Comparison of ENCODE assay signal across 10 mouse cellular contexts in genomic region chr1:132851771-132852170, GRCm38 (mm10). TPM values are rescaled to one million over a fixed set of nuclear protein-coding genes. Genes with fewer than 3 reads are reported as not detected.
DNase-seq lines count a peak whose midpoint lies in the region; ATAC-seq and TF ChIP-seq lines count a peak whose summit lies in the region.
"Had no signal": no experiment of that assay in that cellular context is flagged by ENCODE, and none has a peak within 500 bp of the region (broad histone marks: within the 10 kb centered on the region; RNA-seq: fewer than 3 reads in every experiment).

No protein-coding gene starts in this region.

- H3K4me1 ChIP-seq in forebrain, embryonic 14.5 days (ENCODE audit: control insufficient read depth, insufficient read depth, low read length) = no peaks in the 10 kb centered on the region; the same call in 1 of the 2 replicates
- H3K4me1 ChIP-seq in forebrain, embryonic 10.5 days = peaks cover 11% of the 10 kb centered on the region; the same call in 1 of the 2 replicates
- peaks cover 27 to 39% of the 10 kb centered on the region in 2 experiments for H3K4me1 ChIP-seq in heart, embryonic 14.5 days (ENCODE audit: control insufficient read depth in 2 of 2, insufficient read depth in 2 of 2, low read length in 2 of 2)
- H3K4me1 ChIP-seq in liver, embryonic 12.5 days = no peaks in the 10 kb centered on the region
- H3K4me1 ChIP-seq: liver, embryonic 13.5 days had no signal

- no peak overlapping the region for H3K27ac ChIP-seq in forebrain, embryonic 14.5 days (ENCODE audit: low read depth, low read length)
- no peak overlapping the region for H3K27ac ChIP-seq in forebrain, embryonic 10.5 days
- H3K27ac ChIP-seq in heart, embryonic 14.5 days (replicated peaks in 1 of 2; ENCODE audit: control insufficient read depth in 1 of 2, insufficient read depth in 1 of 2, low read depth in 2 of 2, low read length in 2 of 2) = peak overlapping the region; percentile 86 to 89
- no peak overlapping the region for H3K27ac ChIP-seq in liver, embryonic 12.5 days
- H3K27ac ChIP-seq: hindbrain, embryonic 15.5 days; liver, embryonic 13.5 days had no signal

- H3K27me3 ChIP-seq in forebrain, embryonic 14.5 days (replicated peaks; ENCODE audit: control insufficient read depth, insufficient read depth, low read length) = no peaks in the 10 kb centered on the region
- peaks cover 5% of the 10 kb centered on the region; the same call in 1 of the 2 replicates for H3K27me3 ChIP-seq in forebrain, embryonic 10.5 days (ENCODE audit: poor library complexity, severe bottlenecking)
- H3K27me3 ChIP-seq in heart, embryonic 14.5 days (ENCODE audit: control insufficient read depth, insufficient read depth, low read length) = no peaks in the 10 kb centered on the region
- H3K27me3 ChIP-seq in myocyte (ENCODE audit: control insufficient read depth, insufficient read depth, insufficient read length) = peaks cover 7% of the 10 kb centered on the region
- peaks cover 5% of the 10 kb centered on the region; the same call in 1 of the 2 replicates for H3K27me3 ChIP-seq in liver, embryonic 12.5 days (replicated peaks)
- H3K27me3 ChIP-seq: hindbrain, embryonic 15.5 days; liver, embryonic 13.5 days had no signal

- no peak for TF ChIP-seq POLR2A in myocyte (IDR thresholded peaks at IDR 0.05; ENCODE audit: insufficient read length, low read depth)

- H3K9ac ChIP-seq in forebrain, embryonic 14.5 days (ENCODE audit: low read length) = no peak overlapping the region
- H3K9ac ChIP-seq in heart, embryonic 14.5 days (ENCODE audit: low read length) = 0 out of 2 replicates have a peak overlapping the region, but pooled peaks have one; percentile 31
- no peak overlapping the region for H3K9ac ChIP-seq in liver, embryonic 12.5 days
- H3K9ac ChIP-seq: hindbrain, embryonic 15.5 days; liver, embryonic 13.5 days had no signal

- 43% methylated on average over 4 of the region's 4 CpGs for WGBS in forebrain, embryonic 14.5 days
- 65% methylated on average over 4 of the region's 4 CpGs for WGBS in forebrain, embryonic 10.5 days
- WGBS in heart, embryonic 14.5 days = 28% methylated on average over 4 of the region's 4 CpGs
- 48% methylated on average over 4 of the region's 4 CpGs for WGBS in liver, embryonic 12.5 days (ENCODE audit: insufficient replicate concordance)

- peak; percentile 45 for DNase-seq in forebrain, embryonic 14.5 days (ENCODE audit: low spot score)
- DNase-seq in forebrain, embryonic 10.5 days (ENCODE audit: extremely low spot score, low spot score) = no peak
- DNase-seq in ovary, adult 18-20 months (ENCODE audit: low spot score) = peak; percentile 27
- DNase-seq in ovary, postnatal 14 days (ENCODE audit: low spot score) = no peak
- DNase-seq: liver, embryonic 13.5 days had no signal

- no peak overlapping the region for H3K4me3 ChIP-seq in forebrain, embryonic 14.5 days (ENCODE audit: low read depth, low read length)
- no peak overlapping the region for H3K4me3 ChIP-seq in forebrain, embryonic 10.5 days
- no peak overlapping the region for H3K4me3 ChIP-seq in heart, embryonic 14.5 days (ENCODE audit: control insufficient read depth in 1 of 2, insufficient read depth in 1 of 2, low read depth in 1 of 2, low read length in 2 of 2)
- H3K4me3 ChIP-seq in myocyte = no peak overlapping the region
- no peak overlapping the region for H3K4me3 ChIP-seq in liver, embryonic 12.5 days
- H3K4me3 ChIP-seq: hindbrain, embryonic 15.5 days; liver, embryonic 13.5 days had no signal

- no peaks in the 10 kb centered on the region for H3K79me2 ChIP-seq in myocyte (ENCODE audit: control insufficient read depth, insufficient read depth)

- H3K4me2 ChIP-seq in forebrain, embryonic 14.5 days (ENCODE audit: low read length) = no peak overlapping the region
- H3K4me2 ChIP-seq in heart, embryonic 14.5 days (ENCODE audit: low read length) = 0 out of 2 replicates have a peak overlapping the region, but pooled peaks have one; percentile 9
- no peak overlapping the region for H3K4me2 ChIP-seq in myocyte (ENCODE audit: low read depth)
- no peak overlapping the region for H3K4me2 ChIP-seq in liver, embryonic 12.5 days
- H3K4me2 ChIP-seq: hindbrain, embryonic 15.5 days; liver, embryonic 13.5 days had no signal

- H3ac ChIP-seq in myocyte (ENCODE audit: control insufficient read depth, insufficient read length) = no peak overlapping the region

- ATAC-seq in forebrain, embryonic 14.5 days = no peak
- peak; percentile 75 for ATAC-seq in heart, embryonic 14.5 days (ENCODE audit: insufficient number of reproducible peaks, insufficient read depth, low FRiP score, low read depth)
- ATAC-seq in liver, embryonic 12.5 days = no peak
- ATAC-seq in CD4-positive, CD25-positive, alpha-beta regulatory T cell, adult 4 months = no peak

- H3K36me3 ChIP-seq in forebrain, embryonic 14.5 days (ENCODE audit: control insufficient read depth, insufficient read depth, low read length) = no peaks in the 10 kb centered on the region
- H3K36me3 ChIP-seq in forebrain, embryonic 10.5 days (replicated peaks) = no peaks in the 10 kb centered on the region
- no peaks in the 10 kb centered on the region for H3K36me3 ChIP-seq in heart, embryonic 14.5 days (ENCODE audit: control insufficient read depth, insufficient read depth, low read length)
- no peaks in the 10 kb centered on the region for H3K36me3 ChIP-seq in myocyte (ENCODE audit: control insufficient read depth, insufficient read depth)
- no peaks in the 10 kb centered on the region for H3K36me3 ChIP-seq in liver, embryonic 12.5 days
- H3K36me3 ChIP-seq: hindbrain, embryonic 15.5 days; liver, embryonic 13.5 days had no signal

- 0 out of 2 replicates have a peak, but pooled peaks cover 5% of the 10 kb centered on the region for H3K9me3 ChIP-seq in forebrain, embryonic 14.5 days (replicated peaks; ENCODE audit: control insufficient read depth, low read length)
- H3K9me3 ChIP-seq in forebrain, embryonic 10.5 days = peaks cover 16% of the 10 kb centered on the region
- peaks cover 10% of the 10 kb centered on the region for H3K9me3 ChIP-seq in heart, embryonic 14.5 days (ENCODE audit: control insufficient read depth, low read length)
- H3K9me3 ChIP-seq in liver, embryonic 12.5 days (replicated peaks) = peaks cover 6% of the 10 kb centered on the region; the same call in 1 of the 2 replicates
- H3K9me3 ChIP-seq: hindbrain, embryonic 15.5 days; liver, embryonic 13.5 days had no signal

TF ChIP-seq in myocyte, 11 proteins besides CTCF, POLR2A, EP300 and RAD21:
- no peak for TF ChIP-seq MAX (IDR thresholded peaks at IDR 0.05; ENCODE audit: low read depth)
- TF ChIP-seq REST (IDR thresholded peaks at IDR 0.05; ENCODE audit: insufficient read depth, insufficient read length) = no peak
- TF ChIP-seq MYOG (IDR thresholded peaks at IDR 0.05; ENCODE audit: control insufficient read depth in 1 of 3, insufficient read depth in 1 of 3, insufficient read length in 2 of 3, low read depth in 2 of 3) = peak; percentile 38 to 87 (median 75)
- no peak for TF ChIP-seq SRF (IDR thresholded peaks at IDR 0.05; ENCODE audit: control insufficient read depth, insufficient read length, low read depth)
- no peak for TF ChIP-seq USF1 (IDR thresholded peaks at IDR 0.05; ENCODE audit: low read depth)
- TF ChIP-seq MYOD1 (IDR thresholded peaks at IDR 0.05; ENCODE audit: control insufficient read depth in 1 of 3, insufficient read length in 2 of 3, low read depth in 2 of 3) = peak in 2 of 3 experiments; percentile 50 to 84
- TF ChIP-seq POLR2AphosphoS2 (IDR thresholded peaks at IDR 0.05; ENCODE audit: insufficient read length, low read depth) = no peak
- TF ChIP-seq TCF3 (IDR thresholded peaks at IDR 0.05; ENCODE audit: insufficient read length, low read depth) = peak; percentile 62
- no peak for TF ChIP-seq TCF12 (IDR thresholded peaks at IDR 0.05; ENCODE audit: insufficient read depth, poor library complexity, severe bottlenecking)
- TF ChIP-seq E2F4 (IDR thresholded peaks at IDR 0.05; ENCODE audit: insufficient read depth) = no peak
- no peak for TF ChIP-seq CEBPB (IDR thresholded peaks at IDR 0.05; ENCODE audit: insufficient read depth, poor library complexity, severe bottlenecking)

RNA-seq across cellular contexts. Expression of gene Lrrn2, which starts 28.3 kb away (rescaled TPM):
- 25.2 and 35.3 TPM in 2 replicates for polyA plus RNA-seq in forebrain, embryonic 14.5 days (2014; fragmentation: Nextera tagmentation; extraction: Ambion mirVana)
- polyA plus RNA-seq in forebrain, embryonic 10.5 days (2016; fragmentation: Nextera tagmentation; extraction: Ambion mirVana) = 5.5 and 6.0 TPM in 2 replicates
- 11.4 and 12.0 TPM in 2 replicates for polyA plus RNA-seq in heart, embryonic 14.5 days (2014; fragmentation: Nextera tagmentation; extraction: Ambion mirVana)
- polyA plus RNA-seq in myocyte (2012; fragmentation: generic; extraction: Trizol) = 0.17 TPM
- polyA plus RNA-seq in liver, embryonic 12.5 days (2016; fragmentation: Nextera tagmentation; extraction: Ambion mirVana) = 0.55 and 0.62 TPM in 2 replicates
- polyA plus RNA-seq in CD4-positive, CD25-positive, alpha-beta regulatory T cell, adult 4 months (2017; shearing (Covaris generic)) = not detected

Comparison
In these comparisons a context has a peak if more than half of its experiments do, and no peak if none do; other contexts are left out.
1. DNase-seq: peak in forebrain, embryonic 14.5 days (single experiment) and ovary, adult 18-20 months (single experiment); none in forebrain, embryonic 10.5 days (single experiment) and ovary, postnatal 14 days (single experiment).
2. H3K27ac ChIP-seq: peak in heart, embryonic 14.5 days (2 of 2); none in forebrain, embryonic 14.5 days (single experiment), forebrain, embryonic 10.5 days (single experiment) and liver, embryonic 12.5 days (single experiment).